Mouse (Mus musculus): ENCODE results near the gene Angptl2.

DNA sequence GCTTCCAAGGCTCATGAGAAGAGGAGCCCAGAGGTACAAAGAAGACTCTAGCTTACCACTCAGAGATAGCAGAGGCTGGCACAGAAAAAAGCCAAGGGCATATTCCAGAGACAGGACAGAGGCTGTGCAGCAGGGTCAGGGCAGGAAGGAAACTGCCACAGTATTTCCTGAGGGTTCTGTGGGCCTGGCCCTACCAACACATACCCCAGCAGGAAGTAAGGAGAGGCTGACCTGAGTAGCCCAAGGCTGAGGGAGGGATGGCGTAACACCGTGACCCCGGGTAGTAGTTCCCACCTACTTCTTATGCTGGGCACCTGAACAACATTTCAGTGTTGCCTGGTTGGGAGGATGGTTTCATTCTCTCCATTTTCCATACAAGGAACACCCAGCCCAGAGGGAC is 48.8 kb upstream of the Angptl2 start:
- TF ChIP-seq HCFC1 (IDR thresholded peaks at IDR 0.05; ENCODE audit: borderline replicate concordance, insufficient read depth, low read length): no peak
- no peak for TF ChIP-seq CHD2 (IDR thresholded peaks at IDR 0.05; ENCODE audit: low read depth, low read length)
- no peak for TF ChIP-seq ZNF384 (IDR thresholded peaks at IDR 0.05; ENCODE audit: low read depth, low read length)
- TF ChIP-seq MAFK (IDR thresholded peaks at IDR 0.05; ENCODE audit: insufficient read depth, low read depth, low read length): no peak

Data from ES-E14 (cell line).